Mouse (Mus musculus) kidney, adult 18-20 months (tissue): ENCODE measurements at regions not wholly inside any gene's neighbourhood (a gene's known extent, or its start where the extent isn't known, plus 50 kb on each side); places are given as distances from the start of the nearest gene placed in this dataset.

Experiments used
- DNase-seq: peaks from one replicate; pipeline ENCODE4 v3.0.0; 2021

GRCm38 (mm10) chr11:24695010-24695720 is 617.3 kb downstream of the Bcl11a start:
- DNase-seq, result no peak

- no peak for DNase-seq
Measured at GRCm38 (mm10) chr11:24696561-24696960, 618.7 kb downstream of the Bcl11a start.

- DNase-seq, result no peak
Measured at GRCm38 (mm10) chr11:24708790-24709189, 630.9 kb downstream of the Bcl11a start.

GRCm38 (mm10) chr11:24716539-24717287 is 638.9 kb downstream of the Bcl11a start:
- DNase-seq, result no peak

GRCm38 (mm10) chr11:24724259-24724937 is 646.5 kb downstream of the Bcl11a start:
- DNase-seq, result no peak

GRCm38 (mm10) chr11:24726331-24726730 is 648.5 kb downstream of the Bcl11a start:
- DNase-seq, result no peak

- DNase-seq, result no peak
Measured at GRCm38 (mm10) chr11:24727404-24727803, 649.5 kb downstream of the Bcl11a start.

- DNase-seq, result no peak
Measured at GRCm38 (mm10) chr11:24731431-24731830, 653.6 kb downstream of the Bcl11a start.

- no peak for DNase-seq
Measured at GRCm38 (mm10) chr11:24739710-24740255, 661.9 kb downstream of the Bcl11a start.

- DNase-seq, result no peak
Measured at GRCm38 (mm10) chr11:24740466-24740865, 662.6 kb downstream of the Bcl11a start.

- DNase-seq, result no peak
Measured at GRCm38 (mm10) chr11:24742561-24742960, 664.7 kb downstream of the Bcl11a start.

- DNase-seq, result no peak
Measured at GRCm38 (mm10) chr11:24743439-24743838, 665.6 kb downstream of the Bcl11a start.

GRCm38 (mm10) chr11:24745841-24746240 is 668.0 kb downstream of the Bcl11a start:
- no peak for DNase-seq

GRCm38 (mm10) chr11:24750144-24750779 is 672.4 kb downstream of the Bcl11a start:
- DNase-seq, result no peak

GRCm38 (mm10) chr11:24758130-24758529 is 680.3 kb downstream of the Bcl11a start:
- DNase-seq, result no peak

GRCm38 (mm10) chr11:24783470-24783869 is 705.6 kb downstream of the Bcl11a start:
- DNase-seq, result no peak

GRCm38 (mm10) chr11:24789120-24789519 is 711.3 kb downstream of the Bcl11a start:
- no peak for DNase-seq

GRCm38 (mm10) chr11:24795510-24796211 is 717.8 kb downstream of the Bcl11a start:
- DNase-seq, result no peak

GRCm38 (mm10) chr11:24804623-24805023 is 726.8 kb downstream of the Bcl11a start:
- no peak for DNase-seq

- no peak for DNase-seq
Measured at GRCm38 (mm10) chr11:24829578-24830401, 751.9 kb downstream of the Bcl11a start.

GRCm38 (mm10) chr11:24830484-24830883 is 752.6 kb downstream of the Bcl11a start:
- no peak for DNase-seq
